Mouse (Mus musculus) layer of hippocampus, postnatal 36 days (tissue): ENCODE data around the gene Slc16a5. TPM values are rescaled to one million over a fixed set of nuclear protein-coding genes. Genes with fewer than 3 reads are reported as not detected.
A peak's percentile ranks its signal among the peaks of the same experiment; 100 is the strongest.

Experiments
- DNase-seq, 2 experiments: peaks; one replicate each; pipeline ENCODE4 v3.0.0; 2022
- total RNA-seq, 2 experiments: library from RNA; stranded (reverse); gene quantifications; 2 replicates each; pipeline ENCODE4 v1.2.3; 2021

Slc16a5 gene
- total RNA-seq = not detected

GRCm38 (mm10) chr11:115462243-115462891 is at the start of gene Slc16a5:
TSS of gene Slc16a5 (plus strand) at chr11:115462474.
- no peak for DNase-seq

GRCm38 (mm10) chr11:115419531-115420237 is 42.6 kb upstream of the Slc16a5 start, which contains the start of the genes Atp5h and Kctd2:
TSS of gene Atp5h (minus strand) at chr11:115419962.
TSS of gene Kctd2 (plus strand) at chr11:115420128.
- DNase-seq = peak; percentile 93 to 96

GRCm38 (mm10) chr11:115420336-115421190 is 41.7 kb upstream of the Slc16a5 start:
- DNase-seq = peak; percentile 54 to 62

DNA sequence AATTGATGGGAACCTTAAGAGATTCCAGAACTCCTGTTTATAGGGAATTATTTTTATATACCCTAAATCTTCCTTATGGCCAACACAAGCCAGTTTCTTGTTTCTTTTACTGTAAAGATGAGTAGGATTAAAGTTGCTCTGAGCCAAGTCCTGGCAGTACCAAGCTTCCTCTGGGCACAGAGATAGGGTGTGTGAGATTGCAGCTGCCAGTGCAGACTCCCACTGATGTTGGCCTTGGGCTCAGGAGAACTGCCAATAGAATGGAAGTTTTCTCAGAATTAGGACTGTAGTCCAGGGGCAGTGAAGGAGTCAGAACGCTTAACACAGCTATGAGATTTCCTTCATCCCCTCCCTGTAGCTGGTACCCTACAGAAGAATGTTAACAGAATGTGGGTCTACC is 40.9 kb upstream of the Slc16a5 start:
- no peak for DNase-seq

GRCm38 (mm10) chr11:115421972-115422371 is 40.3 kb upstream of the Slc16a5 start:
- DNase-seq = no peak

GRCm38 (mm10) chr11:115423091-115423490 is 39.2 kb upstream of the Slc16a5 start:
- no peak for DNase-seq

- no peak for DNase-seq
Measured at GRCm38 (mm10) chr11:115424666-115425065, 37.6 kb upstream of the Slc16a5 start.

DNA sequence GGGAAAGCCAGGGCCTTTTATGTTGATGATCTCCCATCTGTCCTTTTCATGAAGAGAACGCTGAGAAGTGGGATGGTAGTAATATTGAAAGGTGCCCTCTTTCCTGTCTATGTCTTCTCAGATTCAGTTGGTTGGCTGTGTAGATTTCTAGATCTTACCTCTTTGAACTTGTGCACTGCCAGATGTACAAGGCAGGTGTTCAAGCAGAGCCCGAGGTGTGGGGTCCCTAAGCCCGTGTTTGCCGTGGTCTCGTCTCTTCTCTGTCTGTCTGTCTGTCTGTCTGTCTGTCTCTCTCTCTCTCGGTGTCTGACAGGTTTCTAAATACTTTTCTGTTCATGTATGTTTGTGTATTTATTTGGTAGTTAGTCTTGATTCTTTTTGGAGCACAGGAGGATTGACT is 36.6 kb upstream of the Slc16a5 start:
- DNase-seq = no peak

DNA sequence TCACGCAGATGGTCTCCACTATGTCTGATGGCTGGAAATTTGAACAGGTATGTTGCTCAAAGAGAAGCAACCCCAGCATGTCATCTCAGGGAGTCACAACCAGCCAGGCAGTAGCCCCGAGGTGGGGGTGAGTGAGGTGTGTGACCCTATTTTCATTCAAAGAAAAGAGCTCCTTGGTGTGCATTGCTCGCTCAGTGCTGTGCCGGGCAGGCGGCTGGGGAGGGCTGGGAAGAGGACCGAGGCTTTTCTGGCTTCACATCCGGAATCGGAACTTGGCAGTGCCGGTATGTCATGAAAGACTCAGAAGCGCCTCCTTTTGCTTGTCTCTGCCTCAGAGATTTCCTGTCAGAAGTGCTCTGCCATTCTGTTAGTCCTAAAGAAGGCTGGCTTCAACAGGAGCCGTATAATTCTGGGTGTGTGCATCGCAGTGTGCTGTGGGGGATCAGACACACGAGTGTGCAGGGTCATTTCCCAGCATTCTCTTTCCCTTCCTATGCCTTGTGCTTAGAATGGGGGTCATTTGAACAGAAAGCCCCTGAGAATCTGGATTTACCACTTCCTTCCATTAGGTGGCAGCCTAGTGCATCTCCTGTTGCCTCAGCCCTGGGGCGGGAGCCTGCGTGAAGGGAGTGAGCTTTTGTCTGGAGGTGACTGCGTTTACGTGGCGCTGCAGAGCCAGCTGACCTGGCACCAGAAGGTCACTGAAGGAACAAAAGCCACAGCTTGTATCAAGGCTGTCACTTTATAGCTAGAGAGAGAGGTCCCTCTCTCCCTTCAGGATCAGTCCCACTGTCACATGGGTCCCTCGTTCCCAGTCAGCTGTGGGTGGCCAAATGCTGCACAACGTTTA is 34.6 kb upstream of the Slc16a5 start:
- peak; percentile 66 to 71 for DNase-seq

DNA sequence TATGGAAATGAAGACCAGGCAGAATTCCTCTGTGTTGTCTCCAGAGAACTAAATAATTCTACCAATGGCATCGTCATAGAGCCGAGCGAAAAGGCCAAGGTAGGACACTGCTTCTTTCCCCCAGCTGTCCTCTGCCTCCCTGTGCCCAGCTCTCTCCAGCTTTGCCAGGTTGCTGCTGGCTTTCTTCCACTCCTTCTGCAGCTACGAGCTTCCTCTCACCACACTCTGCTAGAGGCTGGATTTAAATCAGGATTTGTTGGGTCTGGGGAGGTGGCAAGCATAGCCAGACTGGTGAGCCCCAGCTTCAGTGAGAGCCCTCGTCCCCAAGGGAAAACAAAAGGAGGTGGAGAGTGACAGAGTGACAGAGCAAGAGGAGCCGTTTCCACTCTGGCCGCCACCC is 33.0 kb upstream of the Slc16a5 start:
- no peak for DNase-seq

DNA sequence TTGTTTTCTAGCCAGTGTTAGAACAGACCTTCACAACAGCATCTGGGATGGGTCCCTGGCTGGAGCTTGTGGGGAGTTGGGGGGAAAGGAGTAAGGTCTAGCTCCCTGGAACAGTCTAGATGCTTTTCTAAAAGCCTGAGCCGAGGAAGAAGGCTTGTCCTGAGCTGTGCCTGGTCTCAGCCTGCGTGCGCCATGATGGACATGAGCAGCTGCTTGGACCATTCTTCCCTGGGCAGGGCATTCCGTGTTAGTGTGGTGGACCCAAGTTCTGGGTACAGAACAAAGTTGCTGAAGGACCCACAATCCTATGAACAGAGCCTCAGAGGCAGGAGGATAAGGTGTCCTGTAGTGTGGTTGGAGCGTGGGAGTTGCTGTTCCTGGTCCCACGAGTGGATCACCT is 31.7 kb upstream of the Slc16a5 start:
- no peak for DNase-seq

DNA sequence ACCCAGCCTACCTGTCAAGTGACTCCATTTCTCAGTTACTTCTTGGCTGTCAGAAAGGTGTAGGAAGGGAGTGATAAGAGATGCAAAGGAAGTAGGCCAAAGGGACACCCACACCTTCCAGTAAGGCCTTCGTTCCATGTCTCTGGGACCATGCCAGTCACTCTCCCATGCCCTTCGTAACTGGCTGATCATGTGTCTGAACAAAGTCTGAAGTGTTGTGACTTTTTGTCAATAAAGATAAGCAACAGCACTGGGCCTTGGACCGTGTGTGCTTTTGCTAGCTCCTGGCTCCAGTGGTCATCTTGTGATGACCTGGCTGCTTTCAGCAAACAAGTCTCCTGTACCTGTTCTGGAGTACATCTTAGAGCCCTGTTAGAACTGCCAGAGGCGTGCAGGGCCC is 29.5 kb upstream of the Slc16a5 start:
- no peak for DNase-seq

DNA sequence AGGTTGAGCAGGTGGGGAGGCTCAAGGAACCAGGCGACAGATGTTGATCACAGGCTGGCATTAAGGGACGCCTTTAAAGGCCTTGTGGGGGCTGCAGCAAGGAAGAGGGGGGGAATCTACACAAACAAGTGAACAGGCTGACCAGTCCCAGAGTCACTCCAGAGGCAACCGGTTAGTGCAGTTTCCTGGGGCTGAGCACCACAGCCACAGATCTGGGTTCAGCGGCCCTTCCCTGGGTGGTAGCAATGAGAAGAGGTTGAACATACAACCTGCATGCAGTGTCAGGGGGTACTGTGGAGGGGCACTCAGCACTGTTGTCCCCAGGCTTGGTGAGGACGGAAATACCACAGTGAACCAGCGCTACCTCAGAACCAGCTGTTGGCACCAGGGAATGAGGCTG is 28.9 kb upstream of the Slc16a5 start:
- no peak for DNase-seq

GRCm38 (mm10) chr11:115435596-115436337 is 26.5 kb upstream of the Slc16a5 start:
- DNase-seq = peak in 1 of 2 experiments; percentile 48

DNA sequence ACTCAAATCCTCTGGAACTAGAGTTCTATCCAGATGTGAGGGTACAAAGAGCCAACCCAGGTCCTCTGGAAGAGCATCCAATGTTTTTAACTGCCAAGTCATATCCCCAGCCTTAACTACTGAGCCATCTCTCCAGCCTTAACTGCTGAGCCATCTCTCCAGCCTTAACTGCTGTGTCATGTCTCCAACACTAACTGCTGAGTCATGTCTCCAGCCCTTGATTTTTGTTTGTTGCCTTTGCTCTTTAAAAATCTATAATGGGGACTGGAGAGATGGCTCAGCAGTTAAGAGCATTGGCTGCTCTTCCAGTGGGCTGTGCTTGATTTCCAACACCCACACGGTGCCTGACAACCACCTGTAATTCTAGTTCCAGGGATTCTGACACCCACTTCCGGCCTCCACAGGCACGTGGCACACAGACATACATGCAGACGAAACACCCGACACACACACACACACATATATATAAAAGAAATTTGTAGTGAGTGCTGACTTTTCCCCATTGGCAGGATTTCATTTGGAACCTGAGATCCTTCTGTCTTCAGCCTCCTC is 24.6 kb upstream of the Slc16a5 start:
- DNase-seq = no peak

GRCm38 (mm10) chr11:115439326-115439725 is 22.9 kb upstream of the Slc16a5 start:
- DNase-seq = no peak

DNA sequence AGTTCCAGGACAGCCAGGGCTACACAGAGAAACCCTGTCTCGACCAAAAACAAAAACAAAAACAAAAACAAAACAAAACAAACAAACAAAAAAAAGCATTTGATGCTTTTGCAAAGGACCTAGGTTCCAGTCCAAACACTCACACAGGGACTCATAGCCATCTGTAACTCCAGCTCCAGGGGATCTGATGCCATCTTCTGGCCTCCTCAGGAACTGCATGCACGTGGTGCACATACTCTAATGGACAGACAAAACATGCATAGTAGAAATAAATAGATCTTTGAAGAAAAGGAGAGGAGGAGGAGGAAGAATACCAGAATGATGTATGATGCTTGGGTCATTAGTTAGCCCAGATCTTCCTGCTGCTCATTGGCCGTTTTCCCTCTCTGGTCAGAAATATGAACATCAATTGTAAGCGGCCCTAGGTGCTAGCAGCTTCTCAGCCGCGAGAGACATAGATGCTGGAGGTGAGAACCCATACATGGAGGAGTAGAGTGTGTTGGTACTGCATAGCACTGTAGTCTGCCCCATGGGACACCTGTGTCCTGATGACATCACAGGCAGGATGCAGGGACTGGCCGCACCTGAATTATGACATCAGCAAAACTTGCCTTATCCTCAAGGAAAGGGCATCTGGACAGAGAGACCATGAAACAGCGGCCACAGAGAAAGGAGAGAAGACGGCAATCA is 22.2 kb upstream of the Slc16a5 start, which contains the start of gene Trim80:
TSS of gene Trim80 (plus strand) at position 640 of the 690 bp plus-strand sequence.
- no peak for DNase-seq

GRCm38 (mm10) chr11:115441417-115441816 is 20.9 kb upstream of the Slc16a5 start:
- DNase-seq = no peak

DNA sequence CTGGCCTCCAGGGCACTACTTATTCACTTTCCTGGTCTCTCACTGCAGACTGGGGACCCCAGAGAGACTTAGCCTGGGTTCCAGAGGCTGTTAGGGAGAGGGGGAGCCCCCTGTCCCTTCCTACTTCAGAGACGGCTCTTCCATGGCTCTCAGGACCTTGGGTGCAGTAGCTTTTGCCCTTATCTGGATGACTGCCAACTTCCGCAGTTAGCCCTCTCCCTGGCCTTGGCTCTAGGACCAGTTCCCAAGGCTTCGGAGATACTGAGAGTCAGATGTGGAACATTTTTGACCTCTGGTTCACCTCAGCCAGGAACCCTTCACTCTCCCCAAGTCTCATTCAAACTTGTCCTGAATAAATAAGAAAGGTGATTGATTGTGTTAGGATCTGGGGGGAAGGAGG is 15.4 kb upstream of the Slc16a5 start:
- no peak for DNase-seq

DNA sequence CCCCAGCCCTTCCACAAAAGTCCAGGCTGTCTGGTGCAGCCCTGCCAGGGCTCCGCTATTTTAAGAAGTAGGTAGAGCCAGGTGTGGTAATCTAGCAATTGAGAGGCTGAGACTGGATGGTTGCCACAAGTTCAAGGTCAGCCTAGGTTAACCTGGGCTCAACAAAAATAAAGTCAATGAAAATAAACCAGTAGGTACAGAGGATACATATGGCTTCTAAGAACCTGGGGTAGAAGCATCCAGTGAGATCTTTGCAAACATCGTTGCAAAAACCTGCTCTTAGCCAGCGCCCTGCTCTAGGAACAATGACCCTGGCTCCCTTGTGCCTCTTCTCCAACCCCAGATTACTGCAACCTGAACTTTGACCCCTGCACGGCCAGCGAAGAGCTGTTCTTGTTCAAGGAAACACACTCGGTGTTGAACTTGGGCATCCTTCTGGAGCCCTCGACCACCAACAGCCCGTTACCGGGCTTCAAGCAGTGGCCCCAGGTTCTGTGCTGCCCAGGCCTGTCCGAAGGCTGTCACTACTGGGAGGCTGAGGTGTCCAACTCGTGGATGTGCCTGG is 14.9 kb upstream of the Slc16a5 start:
- no peak for DNase-seq
